Mouse (Mus musculus): ENCODE measurements around the gene Spock1. TPM values are rescaled to one million over a fixed set of nuclear protein-coding genes. Genes with fewer than 3 reads are reported as not detected.

Spock1 gene
- polyA plus RNA-seq, 1 experiment from 2014 or later: 0.24 TPM

DNA sequence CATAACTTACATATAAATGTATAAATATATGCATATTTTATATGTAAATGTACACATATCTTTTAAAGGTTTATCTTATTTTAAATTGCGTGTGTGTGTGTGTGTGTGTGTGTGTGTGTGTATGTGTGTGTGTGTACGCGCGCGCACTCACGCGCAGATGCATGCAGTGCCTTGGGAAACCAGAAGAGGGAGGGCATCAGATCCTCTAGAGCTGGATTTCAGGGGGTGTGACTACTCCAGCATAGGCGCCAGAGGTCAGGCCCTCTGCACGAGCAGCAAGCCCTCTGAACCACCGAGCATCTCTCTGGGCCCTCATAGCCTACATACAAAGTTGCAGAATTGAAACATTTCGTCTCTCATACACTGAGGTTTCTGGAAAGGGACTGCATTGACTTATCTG, 180.4 kb downstream of the Spock1 start:
- no peaks in the 10 kb centered on the region for H3K27me3 ChIP-seq
- 85% methylated on average over 11 of the region's 11 CpGs for whole genome bisulfite sequencing (ENCODE audit: insufficient replicate concordance)
- ATAC-seq (ENCODE audit: low read depth): no peak

GRCm38 (mm10) chr13:57726654-57727053, 181.5 kb downstream of the Spock1 start:
- H3K9me3 ChIP-seq (replicated peaks): no peaks in the 10 kb centered on the region; the same call in 1 of the 2 replicates
- H3K27ac ChIP-seq: no peak overlapping the region
- no peak overlapping the region for H3K4me3 ChIP-seq (replicated peaks)
- no peak for DNase-seq
- no peaks in the 10 kb centered on the region for H3K4me1 ChIP-seq (replicated peaks)
- H3K27me3 ChIP-seq: no peaks in the 10 kb centered on the region
- no peaks in the 10 kb centered on the region for H3K36me3 ChIP-seq
- no peak overlapping the region for H3K9ac ChIP-seq
- H3K4me2 ChIP-seq: no peak overlapping the region
- WGBS (ENCODE audit: insufficient replicate concordance): 64% methylated on average over 7 of the region's 7 CpGs
- ATAC-seq (ENCODE audit: low read depth): no peak

More for the DNA sequence above, 180.4 kb downstream of the Spock1 start:
- no peaks in the 10 kb centered on the region for H3K4me1 ChIP-seq (replicated peaks)
- no peak overlapping the region for H3K4me3 ChIP-seq (replicated peaks)
- H3K9me3 ChIP-seq (replicated peaks): no peaks in the 10 kb centered on the region; the same call in 1 of the 2 replicates
- H3K4me2 ChIP-seq: no peak overlapping the region
- no peaks in the 10 kb centered on the region for H3K36me3 ChIP-seq
- DNase-seq: no peak
- H3K9ac ChIP-seq: no peak overlapping the region
- H3K27ac ChIP-seq: no peak overlapping the region

GRCm38 (mm10) chr13:57722329-57722936, 185.7 kb downstream of the Spock1 start:
- 75% methylated on average over 17 of the region's 17 CpGs for WGBS (ENCODE audit: insufficient replicate concordance)
- no peak for DNase-seq
- Histone ChIP-seq H3K4me3 (replicated peaks) (no peak overlapping the region), H3K27me3 (0 out of 2 replicates have a peak, but pooled peaks cover 4% of the 10 kb centered on the region), H3K9me3 (replicated peaks) (no peaks in the 10 kb centered on the region), H3K36me3 (no peaks in the 10 kb centered on the region), H3K9ac (no peak overlapping the region), H3K4me1 (replicated peaks) (no peaks in the 10 kb centered on the region), H3K4me2 (no peak overlapping the region), H3K27ac (no peak overlapping the region)
- no peak for ATAC-seq (ENCODE audit: low read depth)

- no peak overlapping the region for H3K4me3 ChIP-seq (replicated peaks)
- no peak overlapping the region for H3K27ac ChIP-seq
- no peak for ATAC-seq (ENCODE audit: low read depth)
- no peaks in the 10 kb centered on the region for H3K36me3 ChIP-seq
- no peaks in the 10 kb centered on the region for H3K9me3 ChIP-seq (replicated peaks)
- H3K27me3 ChIP-seq: 0 out of 2 replicates have a peak, but pooled peaks cover 4% of the 10 kb centered on the region
- DNase-seq: no peak
- H3K4me1 ChIP-seq (replicated peaks): no peaks in the 10 kb centered on the region
- no peak overlapping the region for H3K9ac ChIP-seq
- WGBS (ENCODE audit: insufficient replicate concordance): 49% methylated on average over 20 of the region's 20 CpGs
- no peak overlapping the region for H3K4me2 ChIP-seq
These were observed 186.4 kb downstream of the Spock1 start for GRCm38 (mm10) chr13:57721524-57722279.

DNA sequence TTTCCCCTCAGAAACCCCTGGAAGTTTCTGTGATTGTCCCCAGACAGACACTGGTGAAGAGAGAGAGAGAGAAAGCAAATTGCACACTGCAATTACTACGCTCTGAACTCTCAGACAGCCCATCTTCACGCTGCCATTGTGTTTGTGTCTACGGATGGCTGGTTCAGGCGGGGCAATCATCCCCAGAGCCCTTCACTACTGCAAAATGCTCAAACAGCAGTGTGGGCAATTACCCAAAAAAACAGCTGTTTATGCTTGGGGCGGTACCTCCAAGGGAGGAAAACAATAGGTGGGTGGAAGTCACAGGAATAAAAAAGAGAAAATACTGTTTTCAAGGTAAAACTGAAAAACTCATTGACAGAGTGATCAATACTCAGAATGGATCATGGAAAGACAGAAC, 190.0 kb downstream of the Spock1 start:
- ATAC-seq (ENCODE audit: low read depth): no peak
- DNase-seq: no peak
- Histone ChIP-seq H3K4me3 (replicated peaks) (no peak overlapping the region), H3K9ac (no peak overlapping the region), H3K27ac (no peak overlapping the region), H3K4me1 (replicated peaks) (no peaks in the 10 kb centered on the region), H3K9me3 (replicated peaks) (no peaks in the 10 kb centered on the region), H3K4me2 (no peak overlapping the region), H3K36me3 (no peaks in the 10 kb centered on the region), H3K27me3 (0 out of 2 replicates have a peak, but pooled peaks cover 4% of the 10 kb centered on the region)
- 59% methylated on average over 5 of the region's 5 CpGs for WGBS (ENCODE audit: insufficient replicate concordance)

GRCm38 (mm10) chr13:57712910-57713309, 195.2 kb downstream of the Spock1 start:
- WGBS (ENCODE audit: insufficient replicate concordance): 55% methylated on average over 4 of the region's 4 CpGs
- Histone ChIP-seq H3K4me2 (no peak overlapping the region), H3K9me3 (replicated peaks) (no peaks in the 10 kb centered on the region), H3K36me3 (no peaks in the 10 kb centered on the region), H3K9ac (no peak overlapping the region), H3K27ac (no peak overlapping the region), H3K27me3 (no peaks in the 10 kb centered on the region), H3K4me3 (replicated peaks) (no peak overlapping the region), H3K4me1 (replicated peaks) (no peaks in the 10 kb centered on the region)
- no peak for ATAC-seq (ENCODE audit: low read depth)
- DNase-seq: no peak

GRCm38 (mm10) chr13:57708425-57708824, 199.7 kb downstream of the Spock1 start:
- H3K9me3 ChIP-seq (replicated peaks): no peaks in the 10 kb centered on the region
- no peak for DNase-seq
- no peak overlapping the region for H3K9ac ChIP-seq
- no peak overlapping the region for H3K4me3 ChIP-seq (replicated peaks)
- no peaks in the 10 kb centered on the region for H3K27me3 ChIP-seq
- no peak overlapping the region for H3K4me2 ChIP-seq
- no peak for ATAC-seq (ENCODE audit: low read depth)
- no peaks in the 10 kb centered on the region for H3K4me1 ChIP-seq (replicated peaks)
- H3K27ac ChIP-seq: no peak overlapping the region
- H3K36me3 ChIP-seq: no peaks in the 10 kb centered on the region

- H3K27ac ChIP-seq: no peak overlapping the region
- WGBS (ENCODE audit: insufficient replicate concordance): 83% methylated on average over 2 of the region's 2 CpGs
- H3K9me3 ChIP-seq (replicated peaks): no peaks in the 10 kb centered on the region
- H3K9ac ChIP-seq: no peak overlapping the region
- no peak overlapping the region for H3K4me2 ChIP-seq
- no peaks in the 10 kb centered on the region for H3K36me3 ChIP-seq
- H3K27me3 ChIP-seq: no peaks in the 10 kb centered on the region
- no peak for ATAC-seq (ENCODE audit: low read depth)
- DNase-seq: no peak
- H3K4me1 ChIP-seq (replicated peaks): no peaks in the 10 kb centered on the region
- H3K4me3 ChIP-seq (replicated peaks): no peak overlapping the region
These were observed 205.2 kb downstream of the Spock1 start for GRCm38 (mm10) chr13:57702966-57703365.

GRCm38 (mm10) chr13:57696685-57697084, 211.4 kb downstream of the Spock1 start:
- Histone ChIP-seq H3K4me3 (replicated peaks) (no peak overlapping the region), H3K9me3 (replicated peaks) (no peaks in the 10 kb centered on the region), H3K27me3 (no peaks in the 10 kb centered on the region), H3K9ac (no peak overlapping the region), H3K36me3 (no peaks in the 10 kb centered on the region), H3K4me2 (no peak overlapping the region), H3K4me1 (replicated peaks) (peaks cover 13% of the 10 kb centered on the region), H3K27ac (no peak overlapping the region)
- peak; percentile 65; the same call in 1 of the 2 replicates for ATAC-seq (ENCODE audit: low read depth)
- no peak for DNase-seq
- 51% methylated on average over 5 of the region's 5 CpGs for WGBS (ENCODE audit: insufficient replicate concordance)

GRCm38 (mm10) chr13:57688926-57689325, 219.2 kb downstream of the Spock1 start:
- 24% methylated on average over 5 of the region's 5 CpGs for WGBS (ENCODE audit: insufficient replicate concordance)
- H3K4me3 ChIP-seq (replicated peaks): no peak overlapping the region
- H3K4me1 ChIP-seq (replicated peaks): peaks cover 35% of the 10 kb centered on the region
- no peak for DNase-seq
- peak overlapping the region; percentile 49; the same call in 1 of the 2 replicates for H3K9ac ChIP-seq
- peak overlapping the region; percentile 63 for H3K27ac ChIP-seq
- no peaks in the 10 kb centered on the region for H3K27me3 ChIP-seq
- peak; percentile 81 for ATAC-seq (ENCODE audit: low read depth)
- H3K4me2 ChIP-seq: no peak overlapping the region
- no peaks in the 10 kb centered on the region for H3K9me3 ChIP-seq (replicated peaks)
- no peaks in the 10 kb centered on the region for H3K36me3 ChIP-seq

DNA sequence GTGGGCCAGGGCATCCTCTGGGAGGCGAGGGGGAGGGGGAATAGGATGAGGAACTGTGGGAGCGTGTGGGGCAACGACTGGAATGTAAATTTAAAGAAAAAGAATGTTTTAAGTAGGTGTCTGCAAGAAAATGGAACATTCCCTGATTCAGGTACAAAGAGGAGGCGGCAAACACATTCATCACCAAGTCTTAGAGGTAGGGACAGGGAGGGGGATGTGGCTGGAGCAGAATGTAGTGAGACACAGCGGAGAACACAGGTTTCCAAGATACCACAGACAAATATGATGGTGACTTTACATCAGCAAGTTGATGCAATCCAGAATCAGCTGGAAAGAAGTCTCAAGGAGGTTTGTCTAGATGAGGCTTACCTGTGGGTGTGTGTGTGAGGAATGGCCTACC, 221.7 kb downstream of the Spock1 start:
- 61% methylated on average over 5 of the region's 5 CpGs for WGBS (ENCODE audit: insufficient replicate concordance)
- Histone ChIP-seq H3K4me3 (replicated peaks) (no peak overlapping the region), H3K36me3 (no peaks in the 10 kb centered on the region), H3K9me3 (replicated peaks) (no peaks in the 10 kb centered on the region), H3K4me2 (no peak overlapping the region), H3K9ac (no peak overlapping the region), H3K27ac (no peak overlapping the region; the same call in 1 of the 2 replicates), H3K27me3 (no peaks in the 10 kb centered on the region), H3K4me1 (replicated peaks) (peaks cover 35% of the 10 kb centered on the region)
- ATAC-seq (ENCODE audit: low read depth): no peak
- DNase-seq: no peak

- H3K36me3 ChIP-seq: no peaks in the 10 kb centered on the region
- no peak overlapping the region for H3K9ac ChIP-seq
- H3K9me3 ChIP-seq (replicated peaks): no peaks in the 10 kb centered on the region
- H3K27ac ChIP-seq: no peak overlapping the region
- 0 out of 2 replicates have a peak, but pooled peaks cover 2% of the 10 kb centered on the region for H3K27me3 ChIP-seq
- DNase-seq (no peak), ATAC-seq (ENCODE audit: low read depth) (no peak)
- no peak overlapping the region for H3K4me3 ChIP-seq (replicated peaks)
- H3K4me2 ChIP-seq: no peak overlapping the region
- peaks cover 35% of the 10 kb centered on the region for H3K4me1 ChIP-seq (replicated peaks)
- 58% methylated on average over 11 of the region's 11 CpGs for WGBS (ENCODE audit: insufficient replicate concordance)
These were observed 222.9 kb downstream of the Spock1 start for GRCm38 (mm10) chr13:57685201-57685600.

Measured in liver, embryonic 13.5 days (tissue).